Mouse (Mus musculus): ENCODE results near the gene Grk2. TPM values are rescaled to one million over a fixed set of nuclear protein-coding genes. Genes with fewer than 3 reads are reported as not detected.

The Grk2 gene
- polyA plus RNA-seq (2012; rRNA removed; ENCODE audit: low replicate concordance), result 75.3 and 106 TPM in 2 replicates

GRCm38 (mm10) chr19:4306190-4306577, at the start of gene Grk2:
TSS of gene Grk2 (minus strand) at chr19:4306222.

GRCm38 (mm10) chr19:4282898-4283553, 23.0 kb downstream of the Grk2 start, which contains the start of gene Ankrd13d:
TSS of gene Ankrd13d (minus strand) at chr19:4283137.

GRCm38 (mm10) chr19:4268566-4269361, 37.3 kb downstream of the Grk2 start, which contains the start of gene Ssh3:
TSS of gene Ssh3 (minus strand) at chr19:4269180.

Other genes starting within 250 kb of the Grk2 start
- 13.8 and 20.0 TPM in 2 replicates for gene Gstp3, start 246.7 kb downstream of the Grk2 start, polyA plus RNA-seq (2012; rRNA removed; ENCODE audit: low replicate concordance)
- gene Cabp2, start 224.6 kb downstream of the Grk2 start, polyA plus RNA-seq (2012; rRNA removed; ENCODE audit: low replicate concordance), result 9.6 TPM in 1 of 2 replicates, not detected in the other
- 348 and 507 TPM in 2 replicates for gene Cdk2ap2, start 209.0 kb downstream of the Grk2 start, polyA plus RNA-seq (2012; rRNA removed; ENCODE audit: low replicate concordance)
- gene Pitpnm1, start 206.2 kb downstream of the Grk2 start, polyA plus RNA-seq (2012; rRNA removed; ENCODE audit: low replicate concordance), result 152 and 179 TPM in 2 replicates
- 38.1 and 59.6 TPM in 2 replicates for gene Aip, start 180.4 kb downstream of the Grk2 start, polyA plus RNA-seq (2012; rRNA removed; ENCODE audit: low replicate concordance)
- 0.04 TPM in 1 of 2 replicates, not detected in the other for gene Gpr152, start 166.4 kb downstream of the Grk2 start, polyA plus RNA-seq (2012; rRNA removed; ENCODE audit: low replicate concordance)
- 0.22 and 0.57 TPM in 2 replicates for gene Cabp4, start 162.2 kb downstream of the Grk2 start, polyA plus RNA-seq (2012; rRNA removed; ENCODE audit: low replicate concordance)
- gene Coro1b, start 157.6 kb downstream of the Grk2 start, polyA plus RNA-seq (2012; rRNA removed; ENCODE audit: low replicate concordance), result 265 and 317 TPM in 2 replicates
- gene Ptprcap, start 152.6 kb downstream of the Grk2 start, polyA plus RNA-seq (2012; rRNA removed; ENCODE audit: low replicate concordance), result 94.5 and 168 TPM in 2 replicates
- gene Rps6kb2, start 142.9 kb downstream of the Grk2 start, polyA plus RNA-seq (2012; rRNA removed; ENCODE audit: low replicate concordance), result 49.5 and 55.8 TPM in 2 replicates
- gene Carns1, start 130.7 kb downstream of the Grk2 start, polyA plus RNA-seq (2012; rRNA removed; ENCODE audit: low replicate concordance), result 1.9 and 3.4 TPM in 2 replicates
- gene Tbc1d10c, start 114.9 kb downstream of the Grk2 start, polyA plus RNA-seq (2012; rRNA removed; ENCODE audit: low replicate concordance), result 8.6 and 23.0 TPM in 2 replicates
- gene Ppp1ca, start 114.2 kb downstream of the Grk2 start, polyA plus RNA-seq (2012; rRNA removed; ENCODE audit: low replicate concordance), result 237 and 257 TPM in 2 replicates
- 12.2 and 12.9 TPM in 2 replicates for gene Rad9a, start 104.6 kb downstream of the Grk2 start, polyA plus RNA-seq (2012; rRNA removed; ENCODE audit: low replicate concordance)
- 6.8 and 12.7 TPM in 2 replicates for gene Clcf1, start 92.0 kb downstream of the Grk2 start, polyA plus RNA-seq (2012; rRNA removed; ENCODE audit: low replicate concordance)
- gene AC109138.7, start 91.9 kb downstream of the Grk2 start, polyA plus RNA-seq (2012; rRNA removed; ENCODE audit: low replicate concordance), result not detected in 2 replicates
- gene Pold4, start 74.3 kb downstream of the Grk2 start, polyA plus RNA-seq (2012; rRNA removed; ENCODE audit: low replicate concordance), result 67.0 and 146 TPM in 2 replicates
- 70.2 and 100 TPM in 2 replicates for gene Ssh3, start 37.0 kb downstream of the Grk2 start, polyA plus RNA-seq (2012; rRNA removed; ENCODE audit: low replicate concordance)
- gene Ankrd13d, start 23.1 kb downstream of the Grk2 start, polyA plus RNA-seq (2012; rRNA removed; ENCODE audit: low replicate concordance), result 0.83 and 3.0 TPM in 2 replicates
- gene Kdm2a, start 92.1 kb upstream of the Grk2 start, polyA plus RNA-seq (2012; rRNA removed; ENCODE audit: low replicate concordance), result 46.8 and 50.4 TPM in 2 replicates
- 27.7 and 141 TPM in 2 replicates for gene Rhod, start 133.2 kb upstream of the Grk2 start, polyA plus RNA-seq (2012; rRNA removed; ENCODE audit: low replicate concordance)
- 2.9 and 15.8 TPM in 2 replicates for gene Syt12, start 171.2 kb upstream of the Grk2 start, polyA plus RNA-seq (2012; rRNA removed; ENCODE audit: low replicate concordance)
- 87.4 and 199 TPM in 2 replicates for gene 2010003K11Rik, start 192.4 kb upstream of the Grk2 start, polyA plus RNA-seq (2012; rRNA removed; ENCODE audit: low replicate concordance)
- gene Pcx, start 204.2 kb upstream of the Grk2 start, polyA plus RNA-seq (2012; rRNA removed; ENCODE audit: low replicate concordance), result 30.7 and 32.7 TPM in 2 replicates